Mouse (Mus musculus): ENCODE measurements around the gene Pah.

DNA sequence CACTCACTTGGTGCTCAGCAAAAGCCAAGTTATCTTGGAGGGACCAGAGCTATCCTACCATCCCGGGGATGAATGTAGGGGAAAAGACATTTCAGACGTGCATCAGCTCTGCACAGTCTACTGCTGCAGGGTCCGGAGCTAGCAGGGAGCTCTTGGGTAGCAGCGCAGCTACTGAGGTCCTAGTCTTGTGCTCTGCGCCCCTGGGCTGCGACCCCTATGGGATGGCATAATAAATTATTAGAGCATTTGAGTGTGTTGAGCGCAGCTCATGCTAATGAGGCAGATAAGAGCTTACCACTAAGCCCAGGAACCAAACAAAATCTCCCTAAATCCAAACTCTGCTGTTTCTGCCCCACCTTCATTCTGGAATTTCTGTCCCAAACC, 19.9 kb upstream of the Pah start:
- TF ChIP-seq CTCF (IDR thresholded peaks at IDR 0.05; ENCODE audit: insufficient read depth, low read depth, low read length) (no peak), POLR2A (IDR thresholded peaks at IDR 0.05; ENCODE audit: insufficient read depth, low read depth, low read length) (no peak)
